Mouse (Mus musculus): ENCODE results near the gene Tjp2. TPM values are rescaled to one million over a fixed set of nuclear protein-coding genes. Genes with fewer than 3 reads are reported as not detected.

Gene Tjp2
- polyA plus RNA-seq, 1 experiment = 5.5 TPM

DNA sequence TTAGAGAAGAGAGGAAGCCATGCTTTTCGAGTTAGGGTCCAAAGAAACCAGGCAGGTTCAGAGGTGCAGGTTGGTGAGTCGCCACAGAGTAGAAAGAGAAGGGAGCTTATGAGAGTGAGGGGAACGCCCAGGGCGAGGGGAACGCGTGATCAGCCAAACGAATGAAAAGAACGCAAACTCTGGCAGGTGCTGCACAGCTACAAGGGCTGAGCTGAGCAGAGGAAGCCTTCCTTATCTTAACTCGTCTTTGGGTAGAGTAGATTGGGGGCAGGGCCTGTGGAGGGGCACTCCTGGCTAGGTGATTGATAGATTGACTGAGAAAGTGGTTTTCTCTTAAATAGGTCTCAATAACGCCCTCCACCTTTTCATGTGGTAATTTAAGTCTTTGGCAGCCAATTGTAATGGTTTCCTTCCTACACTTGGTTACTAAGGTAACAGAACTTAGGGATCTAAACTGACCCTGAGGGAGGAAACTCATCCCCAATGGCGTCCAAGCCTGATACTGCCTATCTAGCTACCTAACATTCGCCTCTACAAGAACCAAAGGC, 160.4 kb downstream of the Tjp2 start:
- H3K27me3 ChIP-seq (ENCODE audit: control insufficient read depth, insufficient read depth, low read length) = no peaks in the 10 kb centered on the region
- H3K36me3 ChIP-seq (ENCODE audit: control insufficient read depth, insufficient read depth, low read length) = no peaks in the 10 kb centered on the region
- no peaks in the 10 kb centered on the region for H3K4me1 ChIP-seq (replicated peaks; ENCODE audit: control insufficient read depth, insufficient read depth, low read length)
- WGBS = 68% methylated on average over 12 of the region's 12 CpGs
- DNase-seq = no peak
- H3K27ac ChIP-seq (ENCODE audit: control insufficient read depth, insufficient read depth, low read length) = no peak overlapping the region
- TF ChIP-seq POLR2A (IDR thresholded peaks at IDR 0.05; ENCODE audit: control insufficient read depth, extremely low read depth, insufficient read depth, low read length, poor library complexity) (no peak), CTCF (IDR thresholded peaks at IDR 0.05; ENCODE audit: borderline replicate concordance, control insufficient read depth, extremely low read depth, insufficient read depth, low read length, poor library complexity) (no peak)
- no peak overlapping the region for H3K4me3 ChIP-seq (ENCODE audit: control insufficient read depth, insufficient read depth, low read length)

DNA sequence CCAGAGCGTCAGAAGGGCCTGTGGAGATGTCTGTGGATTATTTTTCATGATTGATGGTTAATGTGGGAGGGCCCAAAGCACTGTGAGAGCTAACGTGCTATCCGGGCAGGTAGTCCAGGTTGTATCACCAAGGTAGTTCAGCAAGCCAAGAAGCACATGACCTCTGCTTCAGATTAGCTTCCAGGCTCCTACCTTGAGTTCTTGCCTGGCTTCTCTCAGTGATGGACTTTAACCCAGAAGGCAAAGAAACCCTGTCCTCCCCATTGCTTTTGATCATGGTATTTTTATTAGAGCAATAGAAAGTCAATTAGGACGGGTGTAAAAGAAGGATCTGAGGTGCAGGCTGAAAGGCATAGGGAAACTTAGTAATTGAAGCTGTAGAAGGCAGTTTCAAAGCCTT, 161.2 kb downstream of the Tjp2 start:
- no peak overlapping the region for H3K27ac ChIP-seq (ENCODE audit: control insufficient read depth, insufficient read depth, low read length)
- TF ChIP-seq CTCF (IDR thresholded peaks at IDR 0.05; ENCODE audit: borderline replicate concordance, control insufficient read depth, extremely low read depth, insufficient read depth, low read length, poor library complexity) (no peak), POLR2A (IDR thresholded peaks at IDR 0.05; ENCODE audit: control insufficient read depth, extremely low read depth, insufficient read depth, low read length, poor library complexity) (no peak)
- H3K4me3 ChIP-seq (ENCODE audit: control insufficient read depth, insufficient read depth, low read length) = no peak overlapping the region
- WGBS = 87% methylated on average over 4 of the region's 4 CpGs
- H3K36me3 ChIP-seq (ENCODE audit: control insufficient read depth, insufficient read depth, low read length) = no peaks in the 10 kb centered on the region
- no peaks in the 10 kb centered on the region for H3K27me3 ChIP-seq (ENCODE audit: control insufficient read depth, insufficient read depth, low read length)
- DNase-seq = no peak
- no peaks in the 10 kb centered on the region for H3K4me1 ChIP-seq (replicated peaks; ENCODE audit: control insufficient read depth, insufficient read depth, low read length)

DNA sequence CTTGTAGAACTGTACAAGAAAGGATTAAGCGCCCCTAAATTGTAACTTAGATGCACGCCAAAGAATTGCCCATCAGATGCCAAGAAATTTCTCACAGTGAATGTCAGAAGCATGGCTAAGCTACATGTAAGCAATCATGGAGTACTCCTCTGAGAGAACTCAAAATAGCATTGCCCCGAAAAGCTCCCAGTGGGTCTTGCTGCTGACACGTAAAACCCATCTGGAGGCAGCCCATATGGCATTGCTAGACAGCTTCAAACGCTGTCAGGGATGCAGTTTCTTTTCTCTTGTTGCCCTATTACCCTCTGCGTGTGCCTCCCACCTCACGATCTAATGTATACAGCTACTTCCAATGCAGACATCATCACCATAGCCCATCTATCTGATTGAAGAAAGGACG, 166.0 kb downstream of the Tjp2 start:
- DNase-seq = no peak
- Histone ChIP-seq H3K27me3 (ENCODE audit: control insufficient read depth, insufficient read depth, low read length) (no peaks in the 10 kb centered on the region), H3K4me3 (ENCODE audit: control insufficient read depth, insufficient read depth, low read length) (no peak overlapping the region), H3K4me1 (replicated peaks; ENCODE audit: control insufficient read depth, insufficient read depth, low read length) (no peaks in the 10 kb centered on the region), H3K36me3 (ENCODE audit: control insufficient read depth, insufficient read depth, low read length) (no peaks in the 10 kb centered on the region), H3K27ac (ENCODE audit: control insufficient read depth, insufficient read depth, low read length) (no peak overlapping the region)
- whole genome bisulfite sequencing = 92% methylated on average over 8 of the region's 8 CpGs
- TF ChIP-seq POLR2A (IDR thresholded peaks at IDR 0.05; ENCODE audit: control insufficient read depth, extremely low read depth, insufficient read depth, low read length, poor library complexity) (no peak), CTCF (IDR thresholded peaks at IDR 0.05; ENCODE audit: borderline replicate concordance, control insufficient read depth, extremely low read depth, insufficient read depth, low read length, poor library complexity) (no peak)

DNA sequence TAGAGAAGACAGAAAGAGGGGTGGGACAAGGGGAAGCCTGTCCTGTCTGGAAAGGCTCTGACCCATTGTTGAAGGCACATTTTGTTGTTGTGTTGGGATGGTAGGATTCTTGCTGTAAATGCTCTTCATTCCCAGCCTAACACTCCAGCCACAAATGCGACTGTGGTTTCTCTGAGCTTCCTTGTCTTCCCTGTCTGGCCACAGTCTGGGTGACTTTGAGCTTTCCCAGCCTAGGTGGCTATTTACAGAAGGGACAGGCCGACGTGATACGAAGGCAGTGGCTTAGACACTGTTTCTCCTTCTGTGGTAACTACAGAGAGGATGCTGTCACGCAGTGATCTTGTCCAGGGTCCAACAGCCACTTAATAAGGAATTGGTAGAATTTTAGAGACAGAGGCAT, 166.8 kb downstream of the Tjp2 start:
- Histone ChIP-seq H3K4me1 (replicated peaks; ENCODE audit: control insufficient read depth, insufficient read depth, low read length) (no peaks in the 10 kb centered on the region), H3K27me3 (ENCODE audit: control insufficient read depth, insufficient read depth, low read length) (no peaks in the 10 kb centered on the region), H3K27ac (ENCODE audit: control insufficient read depth, insufficient read depth, low read length) (no peak overlapping the region), H3K4me3 (ENCODE audit: control insufficient read depth, insufficient read depth, low read length) (no peak overlapping the region), H3K36me3 (ENCODE audit: control insufficient read depth, insufficient read depth, low read length) (no peaks in the 10 kb centered on the region)
- 70% methylated on average over 5 of the region's 5 CpGs for whole genome bisulfite sequencing
- TF ChIP-seq CTCF (IDR thresholded peaks at IDR 0.05; ENCODE audit: borderline replicate concordance, control insufficient read depth, extremely low read depth, insufficient read depth, low read length, poor library complexity) (no peak), POLR2A (IDR thresholded peaks at IDR 0.05; ENCODE audit: control insufficient read depth, extremely low read depth, insufficient read depth, low read length, poor library complexity) (no peak)
- DNase-seq = no peak

DNA sequence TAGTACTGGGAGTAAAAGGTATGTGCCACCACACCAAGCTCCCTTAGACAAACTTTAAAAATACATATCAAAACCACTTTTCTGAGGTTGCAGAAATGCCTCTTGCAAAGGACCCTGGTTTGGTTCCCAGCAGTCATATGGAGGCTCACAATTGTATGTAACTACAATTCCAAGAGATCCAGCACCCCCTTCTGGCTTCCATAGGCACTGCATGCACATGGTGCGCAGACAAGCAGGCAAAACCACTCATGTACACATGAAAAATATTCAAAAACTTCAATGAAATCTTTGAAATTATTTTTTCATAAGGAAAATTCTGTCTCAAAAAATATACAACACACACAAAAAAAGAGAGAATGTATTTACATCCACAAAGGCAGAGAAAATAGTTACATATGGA, 167.9 kb downstream of the Tjp2 start:
- Histone ChIP-seq H3K4me1 (replicated peaks; ENCODE audit: control insufficient read depth, insufficient read depth, low read length) (no peaks in the 10 kb centered on the region), H3K27me3 (ENCODE audit: control insufficient read depth, insufficient read depth, low read length) (no peaks in the 10 kb centered on the region), H3K4me3 (ENCODE audit: control insufficient read depth, insufficient read depth, low read length) (no peak overlapping the region), H3K27ac (ENCODE audit: control insufficient read depth, insufficient read depth, low read length) (no peak overlapping the region), H3K36me3 (ENCODE audit: control insufficient read depth, insufficient read depth, low read length) (no peaks in the 10 kb centered on the region)
- TF ChIP-seq POLR2A (IDR thresholded peaks at IDR 0.05; ENCODE audit: control insufficient read depth, extremely low read depth, insufficient read depth, low read length, poor library complexity) (no peak), CTCF (IDR thresholded peaks at IDR 0.05; ENCODE audit: borderline replicate concordance, control insufficient read depth, extremely low read depth, insufficient read depth, low read length, poor library complexity) (no peak)
- WGBS = 96% methylated on average over 1 of the region's 1 CpGs
- no peak for DNase-seq

DNA sequence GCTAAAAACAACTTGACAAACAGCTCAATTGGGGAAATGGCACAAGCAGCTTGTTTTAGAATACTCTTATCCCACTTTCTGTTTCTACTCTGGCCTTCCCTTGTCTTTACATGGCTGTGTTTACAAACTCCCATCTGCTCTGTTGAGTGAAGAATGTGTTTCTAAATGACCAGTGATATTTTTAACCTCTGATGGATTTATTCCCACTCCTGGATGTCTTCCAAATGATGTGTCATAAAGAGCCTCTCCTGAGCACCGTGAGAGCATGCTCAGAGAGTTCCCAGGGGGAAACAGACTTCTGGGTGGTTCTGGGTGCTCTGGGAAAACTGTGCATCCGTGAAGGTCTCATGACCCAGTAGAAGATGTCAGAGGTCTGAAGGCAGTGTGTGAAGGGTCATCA, 169.9 kb downstream of the Tjp2 start:
- Histone ChIP-seq H3K4me1 (replicated peaks; ENCODE audit: control insufficient read depth, insufficient read depth, low read length) (no peaks in the 10 kb centered on the region), H3K36me3 (ENCODE audit: control insufficient read depth, insufficient read depth, low read length) (no peaks in the 10 kb centered on the region), H3K4me3 (ENCODE audit: control insufficient read depth, insufficient read depth, low read length) (no peak overlapping the region), H3K27ac (ENCODE audit: control insufficient read depth, insufficient read depth, low read length) (no peak overlapping the region), H3K27me3 (ENCODE audit: control insufficient read depth, insufficient read depth, low read length) (no peaks in the 10 kb centered on the region)
- TF ChIP-seq CTCF (IDR thresholded peaks at IDR 0.05; ENCODE audit: borderline replicate concordance, control insufficient read depth, extremely low read depth, insufficient read depth, low read length, poor library complexity) = no peak
- no peak for TF ChIP-seq POLR2A (IDR thresholded peaks at IDR 0.05; ENCODE audit: control insufficient read depth, extremely low read depth, insufficient read depth, low read length, poor library complexity)
- WGBS = 73% methylated on average over 2 of the region's 2 CpGs
- DNase-seq = no peak

DNA sequence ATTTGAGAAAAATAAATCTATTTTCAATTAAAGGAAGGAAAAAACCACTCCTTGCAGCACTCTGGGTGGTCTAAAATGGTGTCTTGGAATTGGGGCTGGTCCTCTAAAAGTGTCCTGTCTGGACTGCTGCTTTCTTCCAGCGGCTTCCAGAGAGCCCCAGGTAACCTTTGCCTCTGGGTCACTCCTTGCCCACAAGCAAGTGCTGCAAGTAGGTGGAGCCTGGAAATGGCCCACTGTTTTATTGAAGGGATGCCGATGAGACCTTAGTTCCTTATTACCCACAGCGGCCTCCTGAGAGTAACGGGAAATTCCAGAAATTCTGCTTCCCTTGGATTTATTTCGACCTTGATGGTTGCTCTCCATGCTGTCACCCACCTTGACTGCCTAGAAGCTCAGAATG, 170.6 kb downstream of the Tjp2 start:
- Histone ChIP-seq H3K27me3 (ENCODE audit: control insufficient read depth, insufficient read depth, low read length) (no peaks in the 10 kb centered on the region), H3K4me1 (replicated peaks; ENCODE audit: control insufficient read depth, insufficient read depth, low read length) (no peaks in the 10 kb centered on the region), H3K27ac (ENCODE audit: control insufficient read depth, insufficient read depth, low read length) (no peak overlapping the region), H3K4me3 (ENCODE audit: control insufficient read depth, insufficient read depth, low read length) (no peak overlapping the region), H3K36me3 (ENCODE audit: control insufficient read depth, insufficient read depth, low read length) (no peaks in the 10 kb centered on the region)
- no peak for DNase-seq
- TF ChIP-seq POLR2A (IDR thresholded peaks at IDR 0.05; ENCODE audit: control insufficient read depth, extremely low read depth, insufficient read depth, low read length, poor library complexity) (no peak), CTCF (IDR thresholded peaks at IDR 0.05; ENCODE audit: borderline replicate concordance, control insufficient read depth, extremely low read depth, insufficient read depth, low read length, poor library complexity) (no peak)
- WGBS = 77% methylated on average over 5 of the region's 5 CpGs

Data from thymus, adult 2 months (tissue).